Mouse (Mus musculus): ENCODE data around the gene Arl3. TPM values are rescaled to one million over a fixed set of nuclear protein-coding genes. Genes with fewer than 3 reads are reported as not detected.
A peak's percentile ranks its signal among the peaks of the same experiment; 100 is the strongest.

Gene Arl3
- polyA plus RNA-seq, 1 experiment from 2014 or later, result 160 TPM

GRCm38 (mm10) chr19:46507806-46508205, 65.2 kb downstream of the Arl3 start:
- ATAC-seq (ENCODE audit: low FRiP score) (no peak), DNase-seq (ENCODE audit: low spot score, missing footprints) (no peak)
- Histone ChIP-seq H3K36me3 (ENCODE audit: control insufficient read depth, insufficient read depth, low read length) (peaks cover 7% of the 10 kb centered on the region; the same call in 1 of the 2 replicates), H3K9ac (ENCODE audit: low read length) (peak overlapping the region; percentile 77), H3K27ac (ENCODE audit: low read depth, low read length) (peak overlapping the region; percentile 96), H3K4me1 (ENCODE audit: control insufficient read depth, insufficient read depth, low read length) (peaks cover 52% of the 10 kb centered on the region), H3K27me3 (ENCODE audit: control insufficient read depth, insufficient read depth, low read length) (no peaks in the 10 kb centered on the region), H3K4me2 (peak overlapping the region; percentile 81), H3K9me3 (ENCODE audit: control insufficient read depth, low read length) (no peaks in the 10 kb centered on the region), H3K4me3 (ENCODE audit: low read depth, low read length) (no peak overlapping the region; the same call in 1 of the 2 replicates)
- 88% methylated on average over 1 of the region's 1 CpGs for WGBS

GRCm38 (mm10) chr19:46507181-46507581, 65.8 kb downstream of the Arl3 start:
- H3K27me3 ChIP-seq (ENCODE audit: control insufficient read depth, insufficient read depth, low read length), result no peaks in the 10 kb centered on the region
- H3K4me1 ChIP-seq (ENCODE audit: control insufficient read depth, insufficient read depth, low read length), result peaks cover 52% of the 10 kb centered on the region
- peak; percentile 95 for DNase-seq (ENCODE audit: low spot score, missing footprints)
- H3K9me3 ChIP-seq (ENCODE audit: control insufficient read depth, low read length), result no peaks in the 10 kb centered on the region
- 20% methylated on average over 8 of the region's 8 CpGs for WGBS
- peak overlapping the region; percentile 77 for H3K9ac ChIP-seq (ENCODE audit: low read length)
- peak overlapping the region; percentile 96 for H3K27ac ChIP-seq (ENCODE audit: low read depth, low read length)
- H3K36me3 ChIP-seq (ENCODE audit: control insufficient read depth, insufficient read depth, low read length), result peaks cover 4% of the 10 kb centered on the region; the same call in 1 of the 2 replicates
- peak overlapping the region; percentile 25 for H3K4me3 ChIP-seq (ENCODE audit: low read depth, low read length)
- ATAC-seq (ENCODE audit: low FRiP score), result peak; percentile 53
- peak overlapping the region; percentile 81 for H3K4me2 ChIP-seq

- no peaks in the 10 kb centered on the region for H3K27me3 ChIP-seq (ENCODE audit: control insufficient read depth, insufficient read depth, low read length)
- H3K4me1 ChIP-seq (ENCODE audit: control insufficient read depth, insufficient read depth, low read length), result peaks cover 52% of the 10 kb centered on the region
- H3K9ac ChIP-seq (ENCODE audit: low read length), result peak overlapping the region; percentile 77
- ATAC-seq (ENCODE audit: low FRiP score), result no peak
- 0 out of 2 replicates have a peak, but pooled peaks cover 2% of the 10 kb centered on the region for H3K36me3 ChIP-seq (ENCODE audit: control insufficient read depth, insufficient read depth, low read length)
- H3K27ac ChIP-seq (ENCODE audit: low read depth, low read length), result peak overlapping the region; percentile 96
- 49% methylated on average over 3 of the region's 3 CpGs for WGBS
- peak overlapping the region; percentile 25 for H3K4me3 ChIP-seq (ENCODE audit: low read depth, low read length)
- DNase-seq (ENCODE audit: low spot score, missing footprints), result no peak
- no peaks in the 10 kb centered on the region for H3K9me3 ChIP-seq (ENCODE audit: control insufficient read depth, low read length)
- H3K4me2 ChIP-seq, result peak overlapping the region; percentile 81
Measured at GRCm38 (mm10) chr19:46506372-46506717, 66.7 kb downstream of the Arl3 start.

- Histone ChIP-seq H3K4me2 (peak overlapping the region; percentile 81), H3K9ac (ENCODE audit: low read length) (peak overlapping the region; percentile 77), H3K9me3 (ENCODE audit: control insufficient read depth, low read length) (no peaks in the 10 kb centered on the region), H3K27ac (ENCODE audit: low read depth, low read length) (peak overlapping the region; percentile 96; the same call in 1 of the 2 replicates), H3K4me1 (ENCODE audit: control insufficient read depth, insufficient read depth, low read length) (peaks cover 52% of the 10 kb centered on the region), H3K4me3 (ENCODE audit: low read depth, low read length) (peak overlapping the region; percentile 25), H3K36me3 (ENCODE audit: control insufficient read depth, insufficient read depth, low read length) (0 out of 2 replicates have a peak, but pooled peaks cover 2% of the 10 kb centered on the region), H3K27me3 (ENCODE audit: control insufficient read depth, insufficient read depth, low read length) (no peaks in the 10 kb centered on the region)
- ATAC-seq (ENCODE audit: low FRiP score), result no peak
- 79% methylated on average over 8 of the region's 8 CpGs for WGBS
- no peak for DNase-seq (ENCODE audit: low spot score, missing footprints)
Measured at GRCm38 (mm10) chr19:46505646-46506371, 67.2 kb downstream of the Arl3 start.

GRCm38 (mm10) chr19:46504822-46505417, 68.1 kb downstream of the Arl3 start:
- Histone ChIP-seq H3K36me3 (ENCODE audit: control insufficient read depth, insufficient read depth, low read length) (0 out of 2 replicates have a peak, but pooled peaks cover 2% of the 10 kb centered on the region), H3K9ac (ENCODE audit: low read length) (peak overlapping the region; percentile 98), H3K4me1 (ENCODE audit: control insufficient read depth, insufficient read depth, low read length) (peaks cover 52% of the 10 kb centered on the region), H3K4me3 (ENCODE audit: low read depth, low read length) (peak overlapping the region; percentile 98), H3K27ac (ENCODE audit: low read depth, low read length) (peak overlapping the region; percentile 100), H3K9me3 (ENCODE audit: control insufficient read depth, low read length) (no peaks in the 10 kb centered on the region), H3K27me3 (ENCODE audit: control insufficient read depth, insufficient read depth, low read length) (no peaks in the 10 kb centered on the region), H3K4me2 (peak overlapping the region; percentile 81)
- ATAC-seq (ENCODE audit: low FRiP score) (no peak), DNase-seq (ENCODE audit: low spot score, missing footprints) (no peak)
- 59% methylated on average over 9 of the region's 9 CpGs for WGBS

GRCm38 (mm10) chr19:46504085-46504552, 68.9 kb downstream of the Arl3 start:
- WGBS, result 6% methylated on average over 4 of the region's 4 CpGs
- ATAC-seq (ENCODE audit: low FRiP score), result no peak
- Histone ChIP-seq H3K9ac (ENCODE audit: low read length) (peak overlapping the region; percentile 98), H3K27me3 (ENCODE audit: control insufficient read depth, insufficient read depth, low read length) (no peaks in the 10 kb centered on the region), H3K36me3 (ENCODE audit: control insufficient read depth, insufficient read depth, low read length) (0 out of 2 replicates have a peak, but pooled peaks cover 2% of the 10 kb centered on the region), H3K27ac (ENCODE audit: low read depth, low read length) (peak overlapping the region; percentile 100), H3K4me3 (ENCODE audit: low read depth, low read length) (peak overlapping the region; percentile 98), H3K4me2 (peak overlapping the region; percentile 81), H3K4me1 (ENCODE audit: control insufficient read depth, insufficient read depth, low read length) (peaks cover 51% of the 10 kb centered on the region), H3K9me3 (ENCODE audit: control insufficient read depth, low read length) (no peaks in the 10 kb centered on the region)
- peak; percentile 90 for DNase-seq (ENCODE audit: low spot score, missing footprints)

- H3K4me3 ChIP-seq (ENCODE audit: low read depth, low read length), result peak overlapping the region; percentile 98
- ATAC-seq (ENCODE audit: low FRiP score) (peak; percentile 3; the same call in 1 of the 2 replicates), DNase-seq (ENCODE audit: low spot score, missing footprints) (peak; percentile 97)
- H3K9ac ChIP-seq (ENCODE audit: low read length), result peak overlapping the region; percentile 98
- peaks cover 47% of the 10 kb centered on the region for H3K4me1 ChIP-seq (ENCODE audit: control insufficient read depth, insufficient read depth, low read length)
- no peaks in the 10 kb centered on the region for H3K9me3 ChIP-seq (ENCODE audit: control insufficient read depth, low read length)
- H3K4me2 ChIP-seq, result peak overlapping the region; percentile 81
- 0% methylated on average over 21 of the region's 21 CpGs for WGBS
- 0 out of 2 replicates have a peak, but pooled peaks cover 2% of the 10 kb centered on the region for H3K36me3 ChIP-seq (ENCODE audit: control insufficient read depth, insufficient read depth, low read length)
- H3K27me3 ChIP-seq (ENCODE audit: control insufficient read depth, insufficient read depth, low read length), result no peaks in the 10 kb centered on the region
- H3K27ac ChIP-seq (ENCODE audit: low read depth, low read length), result peak overlapping the region; percentile 100
Measured at GRCm38 (mm10) chr19:46503351-46504084, 69.5 kb downstream of the Arl3 start.

- no peak for ATAC-seq (ENCODE audit: low FRiP score)
- Histone ChIP-seq H3K27me3 (ENCODE audit: control insufficient read depth, insufficient read depth, low read length) (no peaks in the 10 kb centered on the region), H3K36me3 (ENCODE audit: control insufficient read depth, insufficient read depth, low read length) (0 out of 2 replicates have a peak, but pooled peaks cover 2% of the 10 kb centered on the region), H3K9me3 (ENCODE audit: control insufficient read depth, low read length) (no peaks in the 10 kb centered on the region), H3K4me2 (peak overlapping the region; percentile 81), H3K4me1 (ENCODE audit: control insufficient read depth, insufficient read depth, low read length) (peaks cover 38% of the 10 kb centered on the region), H3K4me3 (ENCODE audit: low read depth, low read length) (peak overlapping the region; percentile 98), H3K27ac (ENCODE audit: low read depth, low read length) (peak overlapping the region; percentile 100), H3K9ac (ENCODE audit: low read length) (peak overlapping the region; percentile 98)
- DNase-seq (ENCODE audit: low spot score, missing footprints), result peak; percentile 95
- 0% methylated on average over 53 of the region's 53 CpGs for WGBS
Measured at GRCm38 (mm10) chr19:46502471-46503166, 70.4 kb downstream of the Arl3 start.
